Mouse (Mus musculus): ENCODE measurements around the gene Erich4. TPM values are rescaled to one million over a fixed set of nuclear protein-coding genes. Genes with fewer than 3 reads are reported as not detected.

Erich4 gene
- polyA plus RNA-seq, 1 experiment from 2014 or later = not detected

GRCm38 (mm10) chr7:25639754-25640153 lies 24.1 kb upstream of the Erich4 start:
- no peak for ATAC-seq
- Histone ChIP-seq H3K4me3 (replicated peaks) (no peak overlapping the region), H3K4me1 (replicated peaks) (no peaks in the 10 kb centered on the region), H3K27ac (no peak overlapping the region), H3K4me2 (replicated peaks) (no peak overlapping the region), H3K9ac (replicated peaks) (no peak overlapping the region), H3K9me3 (no peaks in the 10 kb centered on the region), H3K36me3 (peaks cover 62% of the 10 kb centered on the region), H3K27me3 (no peaks in the 10 kb centered on the region)
- 87% methylated on average over 4 of the region's 4 CpGs for WGBS

DNA sequence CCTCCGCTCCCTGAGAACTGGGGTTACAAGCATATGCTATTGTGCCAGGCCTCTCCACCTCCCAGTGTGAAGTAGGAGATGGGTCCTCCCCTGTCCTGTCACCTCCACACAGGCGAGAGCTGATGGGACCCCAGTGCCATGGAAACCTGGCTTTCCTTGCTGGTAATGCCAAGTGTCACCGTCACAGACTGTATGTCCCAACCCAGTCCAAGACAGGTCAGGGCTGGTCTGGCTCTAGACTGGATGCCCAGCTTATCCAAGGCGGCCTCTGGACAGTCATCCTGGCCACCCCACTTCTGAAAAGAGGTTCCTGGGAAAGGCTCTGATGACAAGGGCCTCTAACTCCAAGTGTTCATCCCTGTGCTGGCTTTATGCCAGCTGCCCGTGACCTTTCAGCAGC lies 21.4 kb upstream of the Erich4 start:
- no peaks in the 10 kb centered on the region for H3K9me3 ChIP-seq
- H3K4me1 ChIP-seq (replicated peaks) = no peaks in the 10 kb centered on the region
- no peak for ATAC-seq
- no peak overlapping the region for H3K27ac ChIP-seq
- H3K4me2 ChIP-seq (replicated peaks) = no peak overlapping the region
- H3K27me3 ChIP-seq = no peaks in the 10 kb centered on the region
- 90% methylated on average over 5 of the region's 5 CpGs for WGBS
- no peak overlapping the region for H3K9ac ChIP-seq (replicated peaks)
- H3K4me3 ChIP-seq (replicated peaks) = no peak overlapping the region
- peaks cover 79% of the 10 kb centered on the region for H3K36me3 ChIP-seq

GRCm38 (mm10) chr7:25636373-25636772 lies 20.7 kb upstream of the Erich4 start:
- 92% methylated on average over 3 of the region's 3 CpGs for WGBS
- Histone ChIP-seq H3K27me3 (no peaks in the 10 kb centered on the region), H3K27ac (no peak overlapping the region), H3K4me3 (replicated peaks) (no peak overlapping the region), H3K36me3 (peaks cover 83% of the 10 kb centered on the region), H3K4me1 (replicated peaks) (no peaks in the 10 kb centered on the region), H3K9me3 (no peaks in the 10 kb centered on the region), H3K4me2 (replicated peaks) (no peak overlapping the region), H3K9ac (replicated peaks) (no peak overlapping the region)
- no peak for ATAC-seq

DNA sequence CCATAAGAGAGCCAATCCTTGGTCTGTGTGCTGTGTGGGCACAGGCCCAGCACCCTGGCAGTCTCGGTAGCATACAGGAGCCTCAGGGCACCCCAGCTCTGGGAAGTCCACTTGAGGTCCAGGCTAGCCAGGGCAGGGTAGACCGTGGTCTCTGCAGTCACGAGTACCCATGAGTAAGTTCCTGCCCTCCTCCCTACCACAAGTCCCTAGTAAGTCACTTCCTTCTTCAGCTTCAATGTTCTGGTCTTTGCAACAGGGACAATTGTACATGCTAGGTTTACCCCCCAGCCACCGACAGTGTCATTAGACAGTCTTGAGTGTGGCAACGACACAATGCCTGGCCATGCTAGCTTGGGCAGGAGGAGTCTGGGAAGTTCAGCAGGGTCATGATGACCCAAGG lies 17.0 kb upstream of the Erich4 start:
- no peak overlapping the region for H3K4me2 ChIP-seq (replicated peaks)
- H3K27ac ChIP-seq = no peak overlapping the region
- H3K27me3 ChIP-seq = peaks cover 15% of the 10 kb centered on the region
- no peak overlapping the region for H3K9ac ChIP-seq (replicated peaks)
- H3K9me3 ChIP-seq = no peaks in the 10 kb centered on the region
- peaks cover 5% of the 10 kb centered on the region for H3K4me1 ChIP-seq (replicated peaks)
- peaks cover 80% of the 10 kb centered on the region for H3K36me3 ChIP-seq
- ATAC-seq = no peak
- 94% methylated on average over 5 of the region's 5 CpGs for WGBS
- no peak overlapping the region for H3K4me3 ChIP-seq (replicated peaks)

DNA sequence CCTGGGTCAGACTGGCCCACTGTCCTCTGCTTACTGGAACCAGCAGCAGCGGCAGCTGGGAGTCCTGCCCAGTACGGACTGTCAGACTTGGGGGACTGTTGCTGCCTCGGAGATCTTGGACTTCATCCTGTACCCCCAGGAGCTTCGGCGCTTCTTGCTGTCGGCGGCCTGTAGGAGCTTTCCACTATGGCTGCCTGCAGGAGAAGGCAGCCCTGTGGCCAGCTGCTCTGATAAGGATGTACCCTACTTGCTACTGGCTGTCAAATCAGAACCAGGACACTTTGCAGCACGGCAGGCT lies 12.6 kb upstream of the Erich4 start:
- H3K9ac ChIP-seq (replicated peaks) = no peak overlapping the region
- H3K4me2 ChIP-seq (replicated peaks) = no peak overlapping the region
- H3K27ac ChIP-seq = no peak overlapping the region
- no peak for ATAC-seq
- peaks cover 24% of the 10 kb centered on the region for H3K27me3 ChIP-seq
- WGBS = 65% methylated on average over 8 of the region's 8 CpGs
- H3K9me3 ChIP-seq = no peaks in the 10 kb centered on the region
- peaks cover 67% of the 10 kb centered on the region for H3K36me3 ChIP-seq
- H3K4me1 ChIP-seq (replicated peaks) = peaks cover 17% of the 10 kb centered on the region
- no peak overlapping the region for H3K4me3 ChIP-seq (replicated peaks)

GRCm38 (mm10) chr7:25627431-25628322 lies 12.0 kb upstream of the Erich4 start:
- Histone ChIP-seq H3K4me3 (replicated peaks) (peak overlapping the region; percentile 18; the same call in 1 of the 2 replicates), H3K27me3 (peaks cover 24% of the 10 kb centered on the region), H3K4me2 (replicated peaks) (peak overlapping the region; percentile 45), H3K36me3 (peaks cover 66% of the 10 kb centered on the region), H3K9me3 (no peaks in the 10 kb centered on the region), H3K27ac (no peak overlapping the region), H3K9ac (replicated peaks) (peak overlapping the region; percentile 19), H3K4me1 (replicated peaks) (peaks cover 17% of the 10 kb centered on the region)
- peak; percentile 44; the same call in 1 of the 2 replicates for ATAC-seq
- 20% methylated on average over 38 of the region's 38 CpGs for WGBS

DNA sequence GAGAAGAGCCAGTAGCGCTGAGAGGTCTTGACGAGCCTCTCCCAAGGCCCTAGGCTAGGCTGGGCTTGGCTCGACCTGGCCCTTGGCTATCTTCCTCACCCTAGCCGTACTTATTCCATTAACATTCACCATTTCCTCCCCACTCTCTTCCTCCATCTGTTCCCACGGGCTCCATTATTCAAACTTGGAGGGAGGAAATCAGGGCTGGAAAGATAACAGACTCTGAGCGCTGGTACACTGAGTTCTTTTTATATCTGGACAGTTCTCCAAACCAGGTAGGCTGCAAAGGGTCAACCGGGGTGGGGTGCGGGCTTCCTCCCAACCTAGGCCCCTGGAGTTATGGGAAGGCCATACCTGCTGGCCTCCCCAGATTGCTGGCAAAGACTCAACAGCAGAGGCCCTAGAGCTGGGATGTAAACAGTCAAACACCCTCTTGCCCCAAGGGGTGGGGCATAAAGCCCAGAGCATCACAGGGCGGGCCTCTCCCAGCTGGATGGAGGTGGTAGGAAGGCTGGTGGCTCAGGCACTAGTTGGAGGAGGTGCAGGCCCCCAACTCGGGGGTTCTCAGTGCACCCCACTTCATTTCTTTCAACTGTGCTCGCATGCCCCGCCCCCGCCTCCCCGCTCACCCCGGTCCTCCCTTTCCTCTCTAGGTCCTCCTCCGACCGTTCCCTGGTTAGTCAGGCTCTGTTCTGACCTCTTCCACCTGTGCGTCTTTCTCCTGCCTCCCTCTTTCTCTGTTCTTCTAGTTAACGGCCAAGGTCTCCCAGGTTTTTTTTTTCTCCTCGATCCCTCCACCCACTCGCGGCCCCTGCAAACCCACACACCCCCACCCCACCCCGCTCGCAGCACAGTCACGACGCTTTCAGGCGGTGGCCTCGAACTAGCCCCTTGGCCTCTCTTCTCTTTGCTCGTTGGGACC lies 11.1 kb upstream of the Erich4 start, which contains the start of gene B3gnt8:
Gene B3gnt8 (plus strand): TSS at position 146 of the 922 bp plus-strand sequence.
- H3K4me1 ChIP-seq (replicated peaks) = peaks cover 17% of the 10 kb centered on the region
- H3K27ac ChIP-seq = no peak within 1 kb of the TSS
- peaks cover 24% of the 10 kb centered on the region for H3K27me3 ChIP-seq
- peak within 1 kb of the TSS; percentile 19 for H3K9ac ChIP-seq (replicated peaks)
- ATAC-seq = no peak
- WGBS = 20% methylated on average over 29 of the region's 29 CpGs
- peaks cover 63% of the 10 kb centered on the region for H3K36me3 ChIP-seq
- peak within 1 kb of the TSS; percentile 45 for H3K4me2 ChIP-seq (replicated peaks)
- H3K9me3 ChIP-seq = no peaks in the 10 kb centered on the region
- H3K4me3 ChIP-seq (replicated peaks) = peak within 1 kb of the TSS; percentile 18

GRCm38 (mm10) chr7:25625594-25626250 lies 10.0 kb upstream of the Erich4 start:
- Histone ChIP-seq H3K27ac (no peak overlapping the region), H3K4me1 (replicated peaks) (peaks cover 17% of the 10 kb centered on the region), H3K27me3 (peaks cover 24% of the 10 kb centered on the region), H3K4me3 (replicated peaks) (no peak overlapping the region), H3K4me2 (replicated peaks) (no peak overlapping the region), H3K9ac (replicated peaks) (no peak overlapping the region), H3K36me3 (peaks cover 53% of the 10 kb centered on the region), H3K9me3 (no peaks in the 10 kb centered on the region)
- WGBS = 79% methylated on average over 10 of the region's 10 CpGs
- ATAC-seq = no peak

- Histone ChIP-seq H3K27me3 (peaks cover 24% of the 10 kb centered on the region), H3K4me1 (replicated peaks) (peaks cover 18% of the 10 kb centered on the region), H3K9me3 (no peaks in the 10 kb centered on the region), H3K9ac (replicated peaks) (no peak overlapping the region), H3K36me3 (peaks cover 44% of the 10 kb centered on the region), H3K4me2 (replicated peaks) (no peak overlapping the region), H3K4me3 (replicated peaks) (no peak overlapping the region), H3K27ac (no peak overlapping the region)
- WGBS = 82% methylated on average over 5 of the region's 5 CpGs
- no peak for ATAC-seq
These were observed 9.2 kb upstream of the Erich4 start for GRCm38 (mm10) chr7:25624851-25625250.

GRCm38 (mm10) chr7:25623857-25624370 lies 8.2 kb upstream of the Erich4 start:
- peaks cover 35% of the 10 kb centered on the region for H3K36me3 ChIP-seq

GRCm38 (mm10) chr7:25620751-25621150 lies 5.1 kb upstream of the Erich4 start:
- Histone ChIP-seq H3K36me3 (peaks cover 30% of the 10 kb centered on the region), H3K27me3 (no peaks in the 10 kb centered on the region), H3K4me2 (replicated peaks) (no peak overlapping the region), H3K9ac (replicated peaks) (no peak overlapping the region), H3K27ac (no peak overlapping the region), H3K4me1 (replicated peaks) (peaks cover 8% of the 10 kb centered on the region), H3K9me3 (no peaks in the 10 kb centered on the region), H3K4me3 (replicated peaks) (no peak overlapping the region)
- no peak for ATAC-seq
- 93% methylated on average over 11 of the region's 11 CpGs for WGBS

More at GRCm38 (mm10) chr7:25623857-25624370, 8.2 kb upstream of the Erich4 start:
- Histone ChIP-seq H3K27me3 (peaks cover 21% of the 10 kb centered on the region), H3K4me3 (replicated peaks) (no peak overlapping the region), H3K9me3 (no peaks in the 10 kb centered on the region), H3K27ac (no peak overlapping the region), H3K4me2 (replicated peaks) (no peak overlapping the region), H3K9ac (replicated peaks) (no peak overlapping the region), H3K4me1 (replicated peaks) (peaks cover 22% of the 10 kb centered on the region)
- WGBS = 91% methylated on average over 11 of the region's 11 CpGs
- ATAC-seq = no peak
